Mouse (Mus musculus) testis, adult 2 months (tissue): ENCODE measurements around the gene Mvb12b.

Source experiments
- CTCF ChIP-seq: fragments of 200-500 bp; IDR thresholded peaks from 2 replicates; pipeline ENCODE4 v1.5.1; 2012; ENCODE audit warnings: low read depth, mild to moderate bottlenecking, inconsistent platforms, low read length, moderate library complexity; ENCODE audit not compliant: control insufficient read depth, insufficient read depth, insufficient replicate concordance
- POLR2A ChIP-seq: fragments of 200-500 bp; IDR thresholded peaks from 2 replicates; pipeline ENCODE4 v1.6.1; 2012; ENCODE audit warnings: low read depth, mild to moderate bottlenecking, inconsistent platforms, low read length, moderate library complexity; ENCODE audit not compliant: control insufficient read depth

DNA sequence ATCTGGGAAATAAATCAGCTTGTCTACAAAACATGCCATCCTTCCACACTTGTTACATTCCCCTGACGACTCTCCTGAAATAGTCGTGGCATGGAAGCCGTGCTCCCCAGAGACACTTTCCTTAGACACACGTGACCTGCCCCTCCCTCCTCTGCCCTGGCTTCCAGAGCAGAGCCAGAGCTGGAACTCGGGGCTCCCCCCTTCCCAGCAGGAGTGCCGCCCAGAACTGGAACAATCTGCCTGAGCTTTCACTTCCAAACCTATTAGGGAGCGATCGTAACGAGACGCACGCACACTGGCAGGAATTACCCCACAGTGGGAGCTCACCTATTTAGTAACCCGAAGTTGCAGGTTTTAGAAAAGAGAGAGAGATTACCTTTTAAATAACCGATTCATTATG lies 86.0 kb downstream of the Mvb12b start:
- TF ChIP-seq CTCF = no peak
- TF ChIP-seq POLR2A = no peak
